Mouse (Mus musculus) forebrain, embryonic 11.5 days (tissue): Measurements from ENCODE around the gene Raly. TPM values are rescaled to one million over a fixed set of nuclear protein-coding genes. Genes with fewer than 3 reads are reported as not detected.

Source experiments
- ATAC-seq: fragments of 200-750 bp; cut with Nextera tagmentation; replicated peaks from 2 replicates; pipeline ENCODE4 v1.8.0; 2017; ENCODE audit warnings: moderate TSS enrichment; ENCODE audit not compliant: low FRiP score
- DNase-seq: peaks from one replicate; pipeline ENCODE4 v3.0.0-alpha.2; 2017; ENCODE audit warnings: low spot score
- H3K27ac ChIP-seq: fragments of 300-500 bp; sonication (generic); 2 replicates; pipeline ENCODE4 v1.5.1; 2014; ENCODE audit warnings: low read depth, low read length
- H3K27me3 ChIP-seq: fragments of 300-500 bp; sonication (generic); 2 replicates; pipeline ENCODE4 v1.6.1; 2014; ENCODE audit warnings: mild to moderate bottlenecking, low read length, mixed read lengths; ENCODE audit not compliant: control insufficient read depth, insufficient read depth
- H3K36me3 ChIP-seq: fragments of 300-500 bp; sonication (generic); 2 replicates; pipeline ENCODE4 v1.6.1; 2014; ENCODE audit warnings: mild to moderate bottlenecking, low read length, moderate library complexity, mixed read lengths; ENCODE audit not compliant: control insufficient read depth, insufficient read depth
- H3K4me1 ChIP-seq: fragments of 300-500 bp; sonication (generic); replicated peaks from 2 replicates; pipeline ENCODE4 v1.6.1; 2014; ENCODE audit warnings: low read length, mixed read lengths; ENCODE audit not compliant: control insufficient read depth, insufficient read depth
- H3K4me2 ChIP-seq: fragments of 300-500 bp; sonication (generic); 2 replicates; pipeline ENCODE4 v1.6.1; 2014; ENCODE audit warnings: low read depth, mild to moderate bottlenecking, low read length, moderate library complexity, mixed read lengths; ENCODE audit not compliant: severe bottlenecking
- H3K4me3 ChIP-seq: fragments of 300-500 bp; sonication (generic); 2 replicates; pipeline ENCODE4 v1.5.1; 2014; ENCODE audit warnings: low read depth, low read length
- H3K9ac ChIP-seq: fragments of 300-500 bp; sonication (generic); 2 replicates; pipeline ENCODE4 v1.6.1; 2014; ENCODE audit warnings: low read length
- H3K9me3 ChIP-seq: fragments of 300-500 bp; sonication (generic); 2 replicates; pipeline ENCODE4 v1.6.1; 2016; ENCODE audit warnings: low read length, mixed read lengths; ENCODE audit not compliant: control insufficient read depth
- WGBS: fragments of 180-500 bp; shearing (Covaris S2); extraction: QIAGEN DNeasy Blood & Tissue Kit; methylation state at CpG from one replicate; pipeline ENCODE4 v1.1.7; 2014; 5-methylcytosine and 5-hydroxymethylcytosine counted together
- polyA plus RNA-seq: library from polyadenylated mRNA; unstranded; fragments of >200 nt; fragmentation: Nextera tagmentation; extraction: Ambion mirVana; gene quantifications from 2 replicates; pipeline ENCODE4 v1.2.1, GENCODE M21; 2014

Raly gene
- polyA plus RNA-seq, 1 experiment from 2014 or later: 92.4 TPM

- H3K4me3 ChIP-seq: no peak overlapping the region
- DNase-seq (no peak), ATAC-seq (no peak)
- H3K36me3 ChIP-seq: no peaks in the 10 kb centered on the region
- H3K9ac ChIP-seq: no peak overlapping the region
- WGBS: 54% methylated on average over 6 of the region's 6 CpGs
- no peak overlapping the region for H3K27ac ChIP-seq
- H3K4me2 ChIP-seq: no peak overlapping the region
- H3K4me1 ChIP-seq: no peaks in the 10 kb centered on the region
- H3K9me3 ChIP-seq: no peaks in the 10 kb centered on the region
- H3K27me3 ChIP-seq: no peaks in the 10 kb centered on the region
These were observed 35.1 kb upstream of the Raly start for GRCm38 (mm10) chr2:154755791-154756190.

- Histone ChIP-seq H3K36me3 (no peaks in the 10 kb centered on the region), H3K27me3 (no peaks in the 10 kb centered on the region), H3K9me3 (no peaks in the 10 kb centered on the region), H3K9ac (no peak overlapping the region), H3K27ac (no peak overlapping the region), H3K4me1 (no peaks in the 10 kb centered on the region), H3K4me2 (no peak overlapping the region), H3K4me3 (no peak overlapping the region)
- 93% methylated on average over 5 of the region's 5 CpGs for WGBS
- DNase-seq (no peak), ATAC-seq (no peak)
These were observed 33.2 kb upstream of the Raly start for GRCm38 (mm10) chr2:154757691-154758090.

- no peaks in the 10 kb centered on the region for H3K36me3 ChIP-seq
- DNase-seq (no peak), ATAC-seq (no peak)
- H3K4me3 ChIP-seq: no peak overlapping the region
- H3K4me2 ChIP-seq: no peak overlapping the region
- no peak overlapping the region for H3K27ac ChIP-seq
- H3K4me1 ChIP-seq: no peaks in the 10 kb centered on the region
- no peak overlapping the region for H3K9ac ChIP-seq
- 92% methylated on average over 1 of the region's 1 CpGs for WGBS
- H3K27me3 ChIP-seq: no peaks in the 10 kb centered on the region
- H3K9me3 ChIP-seq: no peaks in the 10 kb centered on the region
These were observed 32.4 kb upstream of the Raly start for GRCm38 (mm10) chr2:154758454-154758853.

- H3K9ac ChIP-seq: no peak overlapping the region
- 81% methylated on average over 3 of the region's 3 CpGs for WGBS
- no peaks in the 10 kb centered on the region for H3K36me3 ChIP-seq
- no peaks in the 10 kb centered on the region for H3K27me3 ChIP-seq
- no peak for DNase-seq
- no peaks in the 10 kb centered on the region for H3K9me3 ChIP-seq
- H3K4me1 ChIP-seq: no peaks in the 10 kb centered on the region
- no peak overlapping the region for H3K4me2 ChIP-seq
- no peak overlapping the region for H3K27ac ChIP-seq
- no peak for ATAC-seq
- H3K4me3 ChIP-seq: no peak overlapping the region
These were observed 27.7 kb upstream of the Raly start for GRCm38 (mm10) chr2:154763226-154763625.

GRCm38 (mm10) chr2:154764828-154765497 lies 25.9 kb upstream of the Raly start:
- no peak overlapping the region for H3K4me3 ChIP-seq
- no peaks in the 10 kb centered on the region for H3K27me3 ChIP-seq
- no peak overlapping the region for H3K9ac ChIP-seq
- H3K4me2 ChIP-seq: no peak overlapping the region
- H3K4me1 ChIP-seq: no peaks in the 10 kb centered on the region
- H3K36me3 ChIP-seq: no peaks in the 10 kb centered on the region
- WGBS: 82% methylated on average over 9 of the region's 9 CpGs
- H3K27ac ChIP-seq: no peak overlapping the region
- DNase-seq (no peak), ATAC-seq (no peak)
- H3K9me3 ChIP-seq: no peaks in the 10 kb centered on the region

- Histone ChIP-seq H3K4me1 (no peaks in the 10 kb centered on the region), H3K4me3 (no peak overlapping the region), H3K9ac (no peak overlapping the region), H3K4me2 (no peak overlapping the region), H3K36me3 (no peaks in the 10 kb centered on the region), H3K27ac (no peak overlapping the region), H3K27me3 (no peaks in the 10 kb centered on the region), H3K9me3 (no peaks in the 10 kb centered on the region)
- 85% methylated on average over 8 of the region's 8 CpGs for WGBS
- no peak for DNase-seq
- ATAC-seq: no peak
These were observed 25.3 kb upstream of the Raly start for GRCm38 (mm10) chr2:154765554-154766008.

- no peak for DNase-seq
- 94% methylated on average over 6 of the region's 6 CpGs for WGBS
- H3K36me3 ChIP-seq: no peaks in the 10 kb centered on the region
- no peak overlapping the region for H3K9ac ChIP-seq
- H3K4me1 ChIP-seq: no peaks in the 10 kb centered on the region
- no peak overlapping the region for H3K27ac ChIP-seq
- H3K4me3 ChIP-seq: no peak overlapping the region
- no peak for ATAC-seq
- no peaks in the 10 kb centered on the region for H3K27me3 ChIP-seq
- no peak overlapping the region for H3K4me2 ChIP-seq
- no peaks in the 10 kb centered on the region for H3K9me3 ChIP-seq
These were observed 23.8 kb upstream of the Raly start for GRCm38 (mm10) chr2:154767051-154767450.

GRCm38 (mm10) chr2:154769930-154770329 lies 21.0 kb upstream of the Raly start, which contains the start of gene Gm14214:
Gene Gm14214 (minus strand): TSS chr2:154770030.
- DNase-seq (no peak), ATAC-seq (no peak)
- no peaks in the 10 kb centered on the region for H3K36me3 ChIP-seq
- H3K9me3 ChIP-seq: no peaks in the 10 kb centered on the region
- H3K9ac ChIP-seq: no peak within 1 kb of the TSS
- no peaks in the 10 kb centered on the region for H3K4me1 ChIP-seq
- H3K27ac ChIP-seq: no peak within 1 kb of the TSS
- H3K27me3 ChIP-seq: no peaks in the 10 kb centered on the region
- H3K4me3 ChIP-seq: no peak within 1 kb of the TSS
- no peak within 1 kb of the TSS for H3K4me2 ChIP-seq

- Histone ChIP-seq H3K4me2 (no peak overlapping the region), H3K27ac (no peak overlapping the region), H3K4me1 (no peaks in the 10 kb centered on the region), H3K9me3 (no peaks in the 10 kb centered on the region), H3K27me3 (no peaks in the 10 kb centered on the region), H3K9ac (no peak overlapping the region), H3K4me3 (no peak overlapping the region), H3K36me3 (no peaks in the 10 kb centered on the region)
- DNase-seq (no peak), ATAC-seq (no peak)
- WGBS: 90% methylated on average over 8 of the region's 8 CpGs
These were observed 19.3 kb upstream of the Raly start for GRCm38 (mm10) chr2:154771604-154772003.
